Mouse (Mus musculus) liver, adult 2 months (tissue): ENCODE measurements around the gene Ipo9.

Experiments
- CTCF ChIP-seq: fragments of 200-500 bp; IDR thresholded peaks from 2 replicates; pipeline ENCODE4 v1.5.1; 2011; ENCODE audit warnings: low read depth, low read length, control low read depth
- POLR2A ChIP-seq: fragments of 200-500 bp; IDR thresholded peaks from 2 replicates; pipeline ENCODE4 v1.6.1; 2011; ENCODE audit warnings: low read length, control low read depth; ENCODE audit not compliant: insufficient read depth; ENCODE audit errors: extremely low read depth

DNA sequence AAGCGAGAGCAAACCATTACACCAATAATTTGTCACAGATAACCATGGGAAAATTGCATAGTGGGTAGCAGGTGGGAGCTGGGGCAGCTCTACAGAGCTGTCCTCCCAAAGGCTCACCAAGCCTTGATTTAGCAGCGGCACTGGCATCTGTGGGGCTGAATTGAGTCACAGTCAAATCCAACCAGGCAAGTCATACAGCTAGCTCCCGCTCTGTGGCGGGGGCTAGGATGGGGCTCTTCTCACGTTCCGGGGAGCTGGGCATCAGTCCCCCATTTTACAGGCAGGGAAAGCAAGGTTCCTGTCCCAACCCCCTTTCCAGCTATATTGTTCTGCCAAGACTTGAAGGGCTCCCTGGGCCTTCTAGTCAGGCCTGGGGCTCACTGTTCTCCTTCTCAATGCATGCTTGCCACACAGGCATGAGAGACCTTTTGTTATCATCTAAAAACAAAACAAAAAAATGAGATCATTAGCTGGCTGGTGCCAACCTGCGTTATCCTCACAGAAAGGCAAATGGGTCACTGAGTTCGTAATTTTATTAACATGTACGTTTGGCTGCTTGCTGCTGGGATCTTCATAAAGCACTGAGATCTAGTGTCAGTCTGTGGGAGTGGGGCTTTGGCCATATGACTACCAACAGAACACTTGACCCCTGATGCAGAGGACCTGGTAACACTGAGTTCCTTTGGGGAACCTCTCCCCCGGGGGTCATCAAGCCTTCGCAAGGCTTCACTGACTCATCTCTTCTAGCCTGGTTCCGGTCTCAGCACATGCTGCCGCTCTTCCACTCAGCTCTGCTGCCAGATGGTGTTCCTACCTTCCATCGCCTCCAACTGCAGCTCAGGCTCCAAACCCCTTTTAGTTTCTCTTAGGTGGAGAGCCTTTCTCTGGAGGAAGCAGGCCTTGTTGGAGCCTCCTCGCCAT lies 50.0 kb downstream of the Ipo9 start:
- no peak for TF ChIP-seq POLR2A
- TF ChIP-seq CTCF, result no peak
